ENCODE assay signal across 9 mouse cellular contexts in the genomic region with DNA sequence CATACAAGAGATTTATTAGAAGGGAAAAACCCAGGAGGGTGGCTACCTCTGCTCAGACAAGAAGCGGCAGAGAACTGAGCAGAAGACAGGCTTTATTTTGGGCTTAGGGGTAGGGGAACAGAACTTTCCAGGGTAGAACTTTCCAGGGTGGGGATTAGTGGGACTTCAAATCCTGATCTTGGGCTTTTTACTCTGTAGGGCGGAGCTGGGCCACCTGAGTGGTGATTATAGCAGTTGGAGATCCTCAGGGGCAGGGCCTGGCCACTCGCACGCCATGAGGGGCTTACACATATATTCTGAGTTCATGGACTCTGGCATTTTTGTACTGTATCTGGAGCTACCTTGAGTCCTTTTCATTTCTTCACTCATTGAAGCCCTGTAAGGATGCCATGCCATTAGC. TPM values are rescaled to one million over a fixed set of nuclear protein-coding genes. Genes with fewer than 3 reads are reported as not detected.
"Had no signal": no experiment of that assay in that cellular context is flagged by ENCODE, and none has a peak within 500 bp of the region (broad histone marks: within the 10 kb centered on the region; RNA-seq: fewer than 3 reads in every experiment).

No protein-coding gene starts in this region.

- ATAC-seq: midbrain, embryonic 16.5 days had no signal

- H3K9ac ChIP-seq: limb, embryonic 13.5 days; midbrain, embryonic 12.5 days; neural tube, embryonic 13.5 days had no signal

- H3K4me3 ChIP-seq: layer of hippocampus, adult 2 months; limb, embryonic 13.5 days; midbrain, embryonic 12.5 days; neural tube, embryonic 13.5 days had no signal

- H3K36me3 ChIP-seq: limb, embryonic 13.5 days; midbrain, embryonic 12.5 days; neural tube, embryonic 13.5 days had no signal

- H3K4me1 ChIP-seq: midbrain, embryonic 12.5 days; neural tube, embryonic 13.5 days had no signal

- H3K27me3 ChIP-seq: midbrain, embryonic 12.5 days; neural tube, embryonic 13.5 days had no signal

- H3K4me2 ChIP-seq: limb, embryonic 13.5 days; midbrain, embryonic 12.5 days; neural tube, embryonic 13.5 days had no signal

- H3K27ac ChIP-seq: layer of hippocampus, adult 2 months; limb, embryonic 13.5 days; midbrain, embryonic 12.5 days; neural tube, embryonic 13.5 days had no signal

- H3K9me3 ChIP-seq: limb, embryonic 13.5 days; midbrain, embryonic 12.5 days; neural tube, embryonic 13.5 days had no signal

- DNase-seq: right cerebral cortex, postnatal 4 days; thymus, postnatal 14 days had no signal

RNA-seq across cellular contexts. Expression of a gene that starts 0.8 kb away (rescaled TPM):
- polyA plus RNA-seq: kidney, embryonic 14.5 days; limb, embryonic 13.5 days; midbrain, embryonic 16.5 days; neural tube, embryonic 13.5 days; stomach, embryonic 14.5 days had no signal
